Mouse (Mus musculus): ENCODE results near the gene Foxj3. TPM values are rescaled to one million over a fixed set of nuclear protein-coding genes. Genes with fewer than 3 reads are reported as not detected.
A peak's percentile ranks its signal among the peaks of the same experiment; 100 is the strongest.
"Not testable (repeated sequence)": the region's sequence is repeated elsewhere in the genome, so short reads cannot be mapped to it uniquely, and the experiment has no call there.

Gene Foxj3
- polyA plus RNA-seq (2014; fragmentation: Nextera tagmentation; extraction: Ambion mirVana), result 26.4 and 28.5 TPM in 2 replicates

- not testable (repeated sequence) for H3K27me3 ChIP-seq (ENCODE audit: insufficient read depth, low read length); DNase-seq; H3K4me2 ChIP-seq; H3K9me3 ChIP-seq (ENCODE audit: low read depth, low read length); H3K4me3 ChIP-seq (ENCODE audit: low read depth, low read length); H3K9ac ChIP-seq; H3K4me1 ChIP-seq (ENCODE audit: insufficient read depth); H3K27ac ChIP-seq (ENCODE audit: low read depth); H3K36me3 ChIP-seq (ENCODE audit: insufficient read depth); ATAC-seq (ENCODE audit: insufficient read depth)
- 77% methylated on average over 4 of the region's 4 CpGs for WGBS
These were observed at the start of gene Foxj3 for GRCm38 (mm10) chr4:119536615-119537014. Gene Foxj3, plus strand, starts transcription at chr4:119537004.

- 87% methylated on average over 10 of the region's 10 CpGs for WGBS
- no peaks in the 10 kb centered on the region for H3K36me3 ChIP-seq (ENCODE audit: insufficient read depth)
- TF ChIP-seq CTCF (IDR thresholded peaks at IDR 0.05; ENCODE audit: low read depth), result no peak
- peaks cover 24% of the 10 kb centered on the region for H3K27me3 ChIP-seq (ENCODE audit: insufficient read depth, low read length)
- H3K4me1 ChIP-seq (ENCODE audit: insufficient read depth), result no peaks in the 10 kb centered on the region
- H3K27ac ChIP-seq (ENCODE audit: low read depth), result no peak overlapping the region
- no peak for ATAC-seq (ENCODE audit: insufficient read depth)
- DNase-seq, result no peak
- no peaks in the 10 kb centered on the region for H3K9me3 ChIP-seq (ENCODE audit: low read depth, low read length)
- H3K9ac ChIP-seq, result no peak overlapping the region
- H3K4me2 ChIP-seq, result no peak overlapping the region
- no peak overlapping the region for H3K4me3 ChIP-seq (ENCODE audit: low read depth, low read length)
These were observed 47.1 kb upstream of the Foxj3 start for GRCm38 (mm10) chr4:119489666-119490065.

- ATAC-seq (ENCODE audit: insufficient read depth) (no peak), DNase-seq (peak; percentile 54)
- no peak overlapping the region for H3K9ac ChIP-seq
- H3K36me3 ChIP-seq (ENCODE audit: insufficient read depth), result no peaks in the 10 kb centered on the region
- TF ChIP-seq CTCF (IDR thresholded peaks at IDR 0.05; ENCODE audit: low read depth), result peak; percentile 51
- WGBS, result 72% methylated on average over 3 of the region's 3 CpGs
- H3K9me3 ChIP-seq (ENCODE audit: low read depth, low read length), result no peaks in the 10 kb centered on the region
- H3K4me1 ChIP-seq (ENCODE audit: insufficient read depth), result no peaks in the 10 kb centered on the region
- no peak overlapping the region for H3K27ac ChIP-seq (ENCODE audit: low read depth)
- peaks cover 24% of the 10 kb centered on the region for H3K27me3 ChIP-seq (ENCODE audit: insufficient read depth, low read length)
- H3K4me2 ChIP-seq, result no peak overlapping the region
- no peak overlapping the region for H3K4me3 ChIP-seq (ENCODE audit: low read depth, low read length)
These were observed 46.0 kb upstream of the Foxj3 start for GRCm38 (mm10) chr4:119490806-119491205.

- Histone ChIP-seq H3K9me3 (ENCODE audit: low read depth, low read length) (no peaks in the 10 kb centered on the region), H3K4me2 (peak within 1 kb of the TSS; percentile 88), H3K4me1 (ENCODE audit: insufficient read depth) (no peaks in the 10 kb centered on the region), H3K27ac (ENCODE audit: low read depth) (no peak within 1 kb of the TSS), H3K27me3 (ENCODE audit: insufficient read depth, low read length) (peaks cover 24% of the 10 kb centered on the region), H3K36me3 (ENCODE audit: insufficient read depth) (no peaks in the 10 kb centered on the region), H3K4me3 (ENCODE audit: low read depth, low read length) (peak within 1 kb of the TSS; percentile 57), H3K9ac (peak within 1 kb of the TSS; percentile 54)
- no peak for TF ChIP-seq CTCF (IDR thresholded peaks at IDR 0.05; ENCODE audit: low read depth)
- WGBS, result under 1% methylated on average over 77 of the region's 77 CpGs
- peak; percentile 79 for DNase-seq
- peak; percentile 91 for ATAC-seq (ENCODE audit: insufficient read depth)
These were observed 44.4 kb upstream of the Foxj3 start, which contains the start of gene Rimkla for GRCm38 (mm10) chr4:119492291-119492932. Gene Rimkla, minus strand, starts transcription at chr4:119492628.

GRCm38 (mm10) chr4:119492933-119493327 lies 43.9 kb upstream of the Foxj3 start:
- TF ChIP-seq CTCF (IDR thresholded peaks at IDR 0.05; ENCODE audit: low read depth), result no peak
- no peaks in the 10 kb centered on the region for H3K4me1 ChIP-seq (ENCODE audit: insufficient read depth)
- no peak overlapping the region for H3K9ac ChIP-seq
- 29% methylated on average over 10 of the region's 10 CpGs for WGBS
- DNase-seq, result no peak
- H3K4me2 ChIP-seq, result peak overlapping the region; percentile 88
- peak overlapping the region; percentile 57 for H3K4me3 ChIP-seq (ENCODE audit: low read depth, low read length)
- H3K27ac ChIP-seq (ENCODE audit: low read depth), result no peak overlapping the region
- peak; percentile 45; the same call in 1 of the 2 replicates for ATAC-seq (ENCODE audit: insufficient read depth)
- H3K27me3 ChIP-seq (ENCODE audit: insufficient read depth, low read length), result peaks cover 24% of the 10 kb centered on the region
- no peaks in the 10 kb centered on the region for H3K36me3 ChIP-seq (ENCODE audit: insufficient read depth)
- H3K9me3 ChIP-seq (ENCODE audit: low read depth, low read length), result no peaks in the 10 kb centered on the region

GRCm38 (mm10) chr4:119498319-119498848 lies 38.4 kb upstream of the Foxj3 start:
- H3K36me3 ChIP-seq (ENCODE audit: insufficient read depth), result no peaks in the 10 kb centered on the region
- ATAC-seq (ENCODE audit: insufficient read depth) (no peak), DNase-seq (no peak)
- H3K4me3 ChIP-seq (ENCODE audit: low read depth, low read length), result no peak overlapping the region
- WGBS, result 58% methylated on average over 5 of the region's 5 CpGs
- no peaks in the 10 kb centered on the region for H3K4me1 ChIP-seq (ENCODE audit: insufficient read depth)
- H3K9me3 ChIP-seq (ENCODE audit: low read depth, low read length), result no peaks in the 10 kb centered on the region
- TF ChIP-seq CTCF (IDR thresholded peaks at IDR 0.05; ENCODE audit: low read depth), result no peak
- no peak overlapping the region for H3K27ac ChIP-seq (ENCODE audit: low read depth)
- H3K4me2 ChIP-seq, result no peak overlapping the region
- H3K27me3 ChIP-seq (ENCODE audit: insufficient read depth, low read length), result peaks cover 2% of the 10 kb centered on the region; the same call in 1 of the 2 replicates
- no peak overlapping the region for H3K9ac ChIP-seq

GRCm38 (mm10) chr4:119511591-119511990 lies 25.2 kb upstream of the Foxj3 start:
- TF ChIP-seq CTCF (IDR thresholded peaks at IDR 0.05; ENCODE audit: low read depth), result 0 out of 2 replicates have a peak, but pooled peaks have one; percentile 14
- 57% methylated on average over 2 of the region's 2 CpGs for WGBS
- Histone ChIP-seq H3K9ac (no peak overlapping the region), H3K4me2 (no peak overlapping the region), H3K4me1 (ENCODE audit: insufficient read depth) (no peaks in the 10 kb centered on the region), H3K27me3 (ENCODE audit: insufficient read depth, low read length) (no peaks in the 10 kb centered on the region), H3K4me3 (ENCODE audit: low read depth, low read length) (no peak overlapping the region), H3K36me3 (ENCODE audit: insufficient read depth) (no peaks in the 10 kb centered on the region), H3K27ac (ENCODE audit: low read depth) (no peak overlapping the region), H3K9me3 (ENCODE audit: low read depth, low read length) (no peaks in the 10 kb centered on the region)
- DNase-seq (no peak), ATAC-seq (ENCODE audit: insufficient read depth) (no peak)
